Mouse (Mus musculus) erythroblast, adult 5-6 weeks (primary cell): ENCODE measurements around the gene Tmem88. TPM values are rescaled to one million over a fixed set of nuclear protein-coding genes. Genes with fewer than 3 reads are reported as not detected.

Experiments
- ATAC-seq: replicated peaks from 2 replicates; pipeline ENCODE4 v1.8.0; 2016; ENCODE audit warnings: moderate number of reproducible peaks, mild to moderate bottlenecking, moderate TSS enrichment, inconsistent platforms; ENCODE audit not compliant: poor library complexity, low FRiP score, severe bottlenecking
- total RNA-seq, 2 experiments: library from RNA; stranded (forward) in 1 of 2; stranded (reverse) in 1 of 2; fragments of 150-400 nt in 1 of 2; fragments of 200-764, 138-1000 nt in 1 of 2; gene quantifications; 2 replicates each; pipeline versions ENCODE4 v1.2.3 to v1.2.4; 2015 to 2017; ENCODE audit warnings: low replicate concordance in 2 of 2

Gene Tmem88
- total RNA-seq, 2 experiments from 2014 or later, result not detected

- ATAC-seq, result no peak
Observed at GRCm38 (mm10) chr11:69368356-69369214, 29.4 kb downstream of the Tmem88 start.

DNA sequence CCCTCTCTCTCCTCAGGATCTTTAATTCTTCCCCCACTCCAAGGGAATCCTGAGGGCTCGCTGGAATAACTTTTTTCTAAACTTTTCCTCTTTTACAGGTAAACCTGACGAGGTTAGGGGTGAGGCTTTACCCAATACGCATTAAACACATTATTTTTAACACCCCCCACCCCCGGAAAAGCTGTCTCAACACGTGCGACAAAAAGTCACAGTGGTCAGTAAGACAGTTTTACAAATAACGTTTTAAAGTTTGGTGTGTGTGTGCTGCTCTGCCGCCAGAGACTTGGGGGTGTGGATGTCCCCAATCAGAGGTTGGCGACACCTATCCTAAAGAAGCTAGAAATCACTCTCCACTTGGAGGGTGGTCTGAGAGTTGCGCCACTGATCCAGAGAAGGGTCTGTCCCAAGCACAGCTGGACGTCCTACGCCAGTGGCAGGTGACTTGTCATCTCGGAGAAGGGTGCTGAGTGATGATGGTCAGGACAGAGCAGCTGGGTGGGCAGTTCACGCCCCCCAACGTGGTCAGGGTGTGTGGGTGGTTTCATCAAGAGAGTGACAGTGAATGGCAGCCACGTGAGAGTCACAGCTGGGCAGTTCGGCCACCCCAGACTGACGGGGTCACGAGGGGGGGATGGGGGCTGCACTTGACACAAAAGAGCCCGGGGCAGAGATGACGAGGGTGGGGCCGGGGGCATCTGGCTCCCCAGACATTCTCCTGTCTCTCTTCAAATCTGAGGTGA, 30.2 kb downstream of the Tmem88 start:
- ATAC-seq, result no peak

GRCm38 (mm10) chr11:69366855-69367615, 31.0 kb downstream of the Tmem88 start:
- ATAC-seq, result no peak

DNA sequence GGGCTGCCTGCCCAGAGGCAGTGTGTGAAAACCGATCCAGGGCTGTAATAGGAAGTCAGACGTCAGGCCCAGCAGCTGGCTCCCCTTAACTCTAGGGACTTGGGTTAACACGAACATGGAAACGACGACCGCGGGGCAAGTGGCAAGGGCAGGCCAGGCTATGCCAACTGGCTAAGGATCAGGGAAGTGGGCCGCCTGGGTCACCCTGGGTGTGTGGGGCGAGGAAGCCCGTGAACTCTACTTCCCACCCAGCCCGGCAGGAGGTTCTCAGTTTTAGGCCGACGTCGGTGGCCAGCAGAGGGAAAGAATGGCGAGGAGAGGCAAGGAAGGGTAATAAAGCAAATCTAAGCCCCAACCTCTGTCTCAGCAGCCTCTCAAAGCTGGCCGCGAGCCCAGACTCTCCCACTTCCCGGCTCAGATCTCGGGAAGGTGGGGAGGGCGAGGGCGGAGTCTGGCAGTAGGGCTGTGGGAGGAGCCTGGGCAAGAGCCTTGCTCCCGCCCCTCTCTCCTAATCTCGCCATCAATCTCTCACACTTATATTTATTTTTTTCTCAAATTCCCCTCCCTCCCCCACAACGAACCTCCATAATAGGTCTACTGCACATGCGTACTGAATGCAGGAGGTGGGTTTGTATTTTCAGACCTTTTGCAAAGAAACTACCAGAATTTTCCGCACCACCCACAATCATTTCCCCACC, 31.7 kb downstream of the Tmem88 start:
- peak; percentile 65 for ATAC-seq

DNA sequence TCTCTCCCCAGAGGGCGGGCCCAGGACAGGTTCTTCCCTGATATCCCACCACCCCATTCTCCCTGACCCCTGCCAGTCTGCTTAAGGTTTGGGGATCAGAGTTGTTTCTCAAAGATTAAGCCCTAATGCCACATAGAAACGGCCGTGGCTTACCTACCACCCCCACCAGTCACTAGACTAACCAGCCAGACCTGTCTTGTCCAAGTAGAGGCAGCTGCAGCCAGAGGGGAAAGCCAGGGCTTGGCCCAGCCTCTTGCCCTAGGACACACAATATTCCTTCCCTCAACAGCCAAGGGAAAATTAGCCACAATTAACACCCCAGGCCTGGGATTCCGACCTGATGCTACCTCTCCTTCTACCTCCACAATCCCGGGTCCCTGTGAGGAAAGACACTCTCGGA, 32.3 kb downstream of the Tmem88 start:
- no peak for ATAC-seq

DNA sequence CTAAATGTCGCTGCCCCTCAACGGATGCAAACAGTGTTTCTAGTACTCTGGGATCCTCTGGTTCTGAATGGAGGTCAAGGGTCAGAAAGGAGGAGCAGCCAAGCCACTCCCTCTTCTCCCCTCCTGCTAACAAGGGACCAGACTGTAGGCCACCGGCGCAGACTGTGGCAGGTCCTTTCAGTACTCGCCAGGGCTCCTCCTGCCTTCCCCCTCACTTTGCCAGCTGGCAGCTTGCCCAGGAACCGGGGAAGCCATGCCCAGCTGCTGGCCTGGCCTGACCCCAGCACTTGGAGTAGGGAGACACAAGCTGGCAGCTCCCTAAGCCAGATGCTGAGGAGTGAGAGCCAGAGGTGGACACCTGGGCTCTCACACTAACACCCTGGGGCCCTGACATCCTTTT, 33.1 kb downstream of the Tmem88 start:
- ATAC-seq, result no peak

- ATAC-seq, result no peak
Observed at GRCm38 (mm10) chr11:69364376-69364775, 33.7 kb downstream of the Tmem88 start.

- no peak for ATAC-seq
Observed at GRCm38 (mm10) chr11:69362479-69362878, 35.6 kb downstream of the Tmem88 start.

DNA sequence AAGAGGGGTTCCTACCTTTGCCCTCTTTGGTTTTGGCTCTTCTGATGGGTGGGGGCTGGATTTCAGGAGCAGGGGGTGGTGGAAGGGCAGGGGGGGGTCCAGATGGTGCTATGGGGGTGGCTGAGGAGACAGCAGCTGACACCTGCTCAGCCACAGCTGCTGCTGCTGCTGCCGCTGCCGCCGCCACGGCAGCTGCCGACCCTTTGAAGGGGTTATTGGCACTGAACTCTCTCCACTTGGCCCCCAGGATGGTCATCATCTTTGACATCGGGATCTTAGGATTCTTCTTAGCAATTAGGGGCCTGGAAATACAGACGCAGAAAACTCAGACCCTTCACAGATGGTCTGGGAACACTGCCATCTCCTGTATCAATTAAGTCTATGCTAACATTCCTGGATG, 36.0 kb downstream of the Tmem88 start:
- ATAC-seq, result no peak

GRCm38 (mm10) chr11:69357690-69358089, 40.3 kb downstream of the Tmem88 start:
- no peak for ATAC-seq

DNA sequence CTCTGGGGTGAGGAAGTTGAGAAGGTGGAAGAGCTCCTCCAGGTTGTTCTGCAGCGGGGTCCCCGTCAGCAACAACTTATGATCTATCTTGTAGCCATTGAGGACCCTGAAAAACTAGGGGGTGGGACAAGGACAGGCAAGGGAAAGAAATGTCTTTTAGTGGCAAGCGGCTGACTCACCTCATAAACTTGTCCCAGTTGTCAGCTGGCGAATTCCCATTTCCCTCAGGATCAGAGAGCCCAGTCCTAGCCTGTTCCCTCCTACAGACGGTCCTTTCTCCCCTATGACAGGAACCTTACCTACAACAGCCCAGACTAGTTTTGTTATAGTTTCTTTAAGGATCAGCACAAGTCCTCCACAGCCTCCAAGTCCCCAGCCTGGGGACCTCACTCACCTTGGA, 41.5 kb downstream of the Tmem88 start:
- no peak for ATAC-seq

Other genes with a start within 250 kb of the Tmem88 start
- not detected in 2 replicates for gene Alox12b, start 241.2 kb downstream of the Tmem88 start, total RNA-seq (2015; ENCODE audit: low replicate concordance)
- not detected in 2 replicates for gene Alox12b, start 241.2 kb downstream of the Tmem88 start, total RNA-seq (2017; ENCODE audit: low replicate concordance)
- gene Alox8, start 200.4 kb downstream of the Tmem88 start, total RNA-seq (2015; ENCODE audit: low replicate concordance), result not detected in 2 replicates
- 0.34 TPM in 1 of 2 replicates, not detected in the other for gene Alox8, start 200.4 kb downstream of the Tmem88 start, total RNA-seq (2017; ENCODE audit: low replicate concordance)
- not detected in 2 replicates for gene Gucy2e, start 161.2 kb downstream of the Tmem88 start, total RNA-seq (2015; ENCODE audit: low replicate concordance)
- gene Gucy2e, start 161.2 kb downstream of the Tmem88 start, total RNA-seq (2017; ENCODE audit: low replicate concordance), result under 0.01 TPM in 1 of 2 replicates, not detected in the other
- gene Cntrob, start 74.5 kb downstream of the Tmem88 start, total RNA-seq (2015; ENCODE audit: low replicate concordance), result 2.9 and 7.3 TPM in 2 replicates
- gene Cntrob, start 74.5 kb downstream of the Tmem88 start, total RNA-seq (2017; ENCODE audit: low replicate concordance), result 16.9 and 24.4 TPM in 2 replicates
- gene Trappc1, start 74.3 kb downstream of the Tmem88 start, total RNA-seq (2015; ENCODE audit: low replicate concordance), result 33.2 and 43.7 TPM in 2 replicates
- 12.7 and 24.8 TPM in 2 replicates for gene Trappc1, start 74.3 kb downstream of the Tmem88 start, total RNA-seq (2017; ENCODE audit: low replicate concordance)
- not detected in 2 replicates for gene Kcnab3, start 72.0 kb downstream of the Tmem88 start, total RNA-seq (2015; ENCODE audit: low replicate concordance)
- not detected in 2 replicates for gene Kcnab3, start 72.0 kb downstream of the Tmem88 start, total RNA-seq (2017; ENCODE audit: low replicate concordance)
- 1.7 and 15.2 TPM in 2 replicates for gene Rnf227, start 57.8 kb downstream of the Tmem88 start, total RNA-seq (2015; ENCODE audit: low replicate concordance)
- gene Rnf227, start 57.8 kb downstream of the Tmem88 start, total RNA-seq (2017; ENCODE audit: low replicate concordance), result 0.70 and 3.2 TPM in 2 replicates
- gene Chd3, start 28.8 kb downstream of the Tmem88 start, total RNA-seq (2015; ENCODE audit: low replicate concordance), result 7.9 and 9.8 TPM in 2 replicates
- 16.8 and 18.5 TPM in 2 replicates for gene Chd3, start 28.8 kb downstream of the Tmem88 start, total RNA-seq (2017; ENCODE audit: low replicate concordance)
- 25.6 and 30.3 TPM in 2 replicates for gene Naa38, start 2.7 kb downstream of the Tmem88 start, total RNA-seq (2015; ENCODE audit: low replicate concordance)
- gene Naa38, start 2.7 kb downstream of the Tmem88 start, total RNA-seq (2017; ENCODE audit: low replicate concordance), result 18.5 and 25.2 TPM in 2 replicates
- 12.5 and 16.1 TPM in 2 replicates for gene Cyb5d1, start 2.6 kb downstream of the Tmem88 start, total RNA-seq (2015; ENCODE audit: low replicate concordance)
- 23.5 and 31.4 TPM in 2 replicates for gene Cyb5d1, start 2.6 kb downstream of the Tmem88 start, total RNA-seq (2017; ENCODE audit: low replicate concordance)
- 5.8 and 8.2 TPM in 2 replicates for gene Kdm6b, start 15.4 kb upstream of the Tmem88 start, total RNA-seq (2015; ENCODE audit: low replicate concordance)
- 0.84 and 1.5 TPM in 2 replicates for gene Kdm6b, start 15.4 kb upstream of the Tmem88 start, total RNA-seq (2017; ENCODE audit: low replicate concordance)
- not detected in 2 replicates for gene Dnah2, start 150.9 kb upstream of the Tmem88 start, total RNA-seq (2015; ENCODE audit: low replicate concordance)
- not detected in 2 replicates for gene Dnah2, start 150.9 kb upstream of the Tmem88 start, total RNA-seq (2017; ENCODE audit: low replicate concordance)
- 1.2 TPM in 1 of 2 replicates, not detected in the other for gene Efnb3, start 162.0 kb upstream of the Tmem88 start, total RNA-seq (2015; ENCODE audit: low replicate concordance)
- 1.3 and 2.2 TPM in 2 replicates for gene Efnb3, start 162.0 kb upstream of the Tmem88 start, total RNA-seq (2017; ENCODE audit: low replicate concordance)
- gene Wrap53, start 182.0 kb upstream of the Tmem88 start, total RNA-seq (2015; ENCODE audit: low replicate concordance), result 18.4 and 21.3 TPM in 2 replicates
- 7.7 and 8.9 TPM in 2 replicates for gene Wrap53, start 182.0 kb upstream of the Tmem88 start, total RNA-seq (2017; ENCODE audit: low replicate concordance)
- 44.6 and 56.8 TPM in 2 replicates for gene Trp53, start 182.1 kb upstream of the Tmem88 start, total RNA-seq (2015; ENCODE audit: low replicate concordance)
- gene Trp53, start 182.1 kb upstream of the Tmem88 start, total RNA-seq (2017; ENCODE audit: low replicate concordance), result 25.1 and 28.0 TPM in 2 replicates
- 10.6 and 24.0 TPM in 2 replicates for gene Atp1b2, start 207.7 kb upstream of the Tmem88 start, total RNA-seq (2015; ENCODE audit: low replicate concordance)
- 1.2 and 4.0 TPM in 2 replicates for gene Atp1b2, start 207.7 kb upstream of the Tmem88 start, total RNA-seq (2017; ENCODE audit: low replicate concordance)
- gene Shbg, start 219.7 kb upstream of the Tmem88 start, total RNA-seq (2015; ENCODE audit: low replicate concordance), result not detected in 2 replicates
- 0.51 TPM in 1 of 2 replicates, not detected in the other for gene Shbg, start 219.7 kb upstream of the Tmem88 start, total RNA-seq (2017; ENCODE audit: low replicate concordance)
- not detected in 2 replicates for gene Sat2, start 223.8 kb upstream of the Tmem88 start, total RNA-seq (2015; ENCODE audit: low replicate concordance)
- gene Sat2, start 223.8 kb upstream of the Tmem88 start, total RNA-seq (2017; ENCODE audit: low replicate concordance), result 0.70 TPM in 1 of 2 replicates, not detected in the other
- 12.3 and 19.2 TPM in 2 replicates for gene Fxr2, start 234.8 kb upstream of the Tmem88 start, total RNA-seq (2015; ENCODE audit: low replicate concordance)
- gene Fxr2, start 234.8 kb upstream of the Tmem88 start, total RNA-seq (2017; ENCODE audit: low replicate concordance), result 14.4 and 26.6 TPM in 2 replicates